Mouse (Mus musculus) fibroblast of lung, adult 2 months (primary cell): ENCODE results near the gene Ncoa6.

Experiments
- DNase-seq: peaks from one replicate; pipeline ENCODE4 v3.0.0-alpha.2; 2011; ENCODE audit warnings: low read depth

The Ncoa6 gene

DNA sequence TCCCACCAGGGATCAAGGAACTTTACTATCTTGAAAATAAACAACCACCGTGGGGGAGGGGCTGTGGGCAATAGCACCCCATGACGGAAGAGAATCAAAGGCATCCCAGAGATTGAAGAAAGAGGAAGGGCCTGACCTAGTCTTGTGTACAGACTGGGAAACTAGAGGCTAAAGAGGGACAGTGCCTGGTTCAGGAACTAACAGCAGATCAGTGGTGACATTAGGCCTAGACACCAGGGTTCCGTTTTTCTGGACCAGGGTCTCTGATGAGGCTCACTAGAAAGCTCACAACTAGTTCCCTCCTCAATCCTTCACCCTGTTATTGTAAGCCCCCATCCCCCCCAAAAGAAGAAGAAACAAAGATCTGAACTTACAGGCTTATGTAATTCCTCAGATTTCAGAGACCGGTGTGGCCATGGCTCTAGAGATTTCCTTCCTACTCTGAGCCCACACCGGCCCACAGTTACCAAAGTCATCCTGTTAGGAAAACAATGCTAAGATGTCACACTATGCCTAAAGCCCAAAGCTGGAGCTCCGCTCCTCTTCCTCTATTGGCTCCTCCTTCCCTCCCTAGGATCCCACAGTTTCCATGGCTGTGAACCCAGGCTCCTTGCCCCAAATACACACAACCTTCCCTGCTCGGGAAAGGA is 105.9 kb downstream of the Ncoa6 start:
- no peak for DNase-seq

DNA sequence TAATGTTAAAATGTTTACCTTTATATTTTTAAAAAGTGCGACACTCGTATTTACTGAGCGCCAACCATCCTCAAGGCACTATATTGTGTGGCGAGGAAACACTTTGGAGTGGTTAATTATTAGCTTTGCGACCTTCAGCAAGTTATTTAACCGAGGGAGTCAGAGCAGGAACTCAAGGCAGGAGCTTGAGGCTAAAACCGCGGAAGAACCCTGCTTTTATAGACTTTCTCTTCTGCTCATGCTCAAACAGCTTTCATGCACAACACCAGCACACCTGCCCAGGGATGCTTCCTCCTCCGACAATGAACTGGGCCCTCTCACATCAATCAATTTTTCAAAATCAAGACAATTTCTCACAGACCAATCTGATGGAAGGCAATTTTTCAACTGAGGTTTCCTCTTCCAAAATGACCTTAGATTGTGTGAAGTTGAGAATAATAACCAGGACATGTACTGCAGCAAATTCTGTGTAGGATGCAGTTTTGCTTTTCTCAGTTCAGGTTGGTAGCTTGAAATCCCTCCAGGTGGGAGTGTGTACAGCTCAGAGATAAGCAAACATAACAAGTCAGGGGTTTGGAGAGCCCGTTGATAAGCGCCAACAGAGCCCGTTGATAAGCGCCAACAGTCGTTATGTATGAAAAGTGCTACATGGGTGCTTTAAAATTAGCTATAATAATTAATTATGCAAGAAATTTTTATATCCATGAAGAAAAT is 115.9 kb downstream of the Ncoa6 start:
- DNase-seq: no peak

DNA sequence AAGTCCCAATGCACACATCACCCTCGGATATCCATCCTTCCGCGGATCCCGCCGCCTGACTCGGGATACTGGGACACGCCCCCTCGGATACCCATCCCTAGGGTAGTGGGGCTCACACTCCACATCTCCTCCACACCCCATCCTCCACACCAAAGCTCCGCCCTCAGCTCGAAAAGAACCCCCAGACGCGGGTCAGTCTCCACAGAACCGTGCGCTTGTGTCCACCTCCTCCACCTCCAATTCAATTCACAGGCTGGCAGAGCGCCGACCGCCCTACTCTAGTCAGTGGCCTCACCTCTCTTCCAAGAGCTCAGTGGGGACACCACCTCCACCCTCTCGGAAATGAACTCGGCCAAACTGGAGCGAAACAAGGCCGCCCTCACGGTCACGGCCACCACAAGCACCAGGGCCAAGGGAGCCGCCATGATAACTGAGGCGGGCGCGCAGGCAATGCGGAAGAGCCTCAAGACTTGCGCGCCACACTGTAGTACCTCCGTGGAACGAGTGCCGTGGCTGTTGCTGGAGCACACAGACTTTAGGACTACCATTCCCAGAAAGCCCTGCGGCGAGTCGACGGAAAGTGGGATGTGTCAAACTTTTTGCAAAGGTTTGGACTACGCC is 116.6 kb downstream of the Ncoa6 start, which contains the start of gene Pigu:
Gene Pigu, minus strand, starts transcription at position 460 of the 621 bp plus-strand sequence.
- peak; percentile 97 for DNase-seq

DNA sequence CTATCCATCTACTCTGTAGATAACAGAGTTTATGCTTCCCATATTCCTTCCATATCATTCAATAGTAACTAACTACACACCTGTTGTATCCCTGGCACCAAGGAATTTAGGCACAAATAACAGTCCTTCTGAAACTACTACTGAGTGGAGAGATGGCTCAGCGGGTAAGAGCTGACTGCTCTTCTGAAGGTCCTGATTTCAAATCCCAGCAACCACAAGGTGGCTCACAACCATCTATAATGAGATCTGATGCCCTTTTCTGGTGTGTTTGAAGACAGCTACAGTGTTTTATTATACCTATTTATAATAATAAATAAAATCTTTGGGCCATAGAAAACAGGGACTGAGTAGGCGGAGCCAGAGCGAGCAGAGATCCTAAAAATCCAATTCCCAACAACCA is 119.3 kb downstream of the Ncoa6 start:
- DNase-seq: no peak

DNA sequence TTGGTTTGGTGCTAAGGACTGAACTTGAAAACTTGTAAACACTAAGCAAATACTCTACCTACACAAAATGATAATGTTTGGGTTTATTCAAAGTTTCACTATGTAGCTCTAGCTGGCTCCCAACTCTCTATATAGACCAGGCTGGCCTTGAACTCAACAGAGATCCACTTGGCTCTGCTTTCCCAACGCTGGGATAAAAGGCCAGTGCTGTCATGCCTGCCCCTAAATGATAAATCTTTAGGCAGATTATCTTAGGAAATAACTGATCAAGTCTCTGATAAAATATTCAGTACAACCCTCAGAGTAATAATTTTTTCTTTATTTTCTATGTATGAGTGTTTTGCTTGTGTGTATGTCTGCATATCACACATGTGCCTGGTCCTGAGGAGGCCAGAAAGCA is 127.0 kb downstream of the Ncoa6 start:
- no peak for DNase-seq
